Mouse (Mus musculus) CH12.LX (cell line): ENCODE data around the gene 1700022I11Rik. TPM values are rescaled to one million over a fixed set of nuclear protein-coding genes. Genes with fewer than 3 reads are reported as not detected.

Experiments
- DNase-seq: peaks from one replicate; pipeline ENCODE4 v3.0.0-alpha.2; 2013; ENCODE audit errors: extremely low read depth
- H3K27ac ChIP-seq: 2 replicates; pipeline ENCODE4 v1.5.1; 2012; ENCODE audit warnings: low read depth, mild to moderate bottlenecking, control low read depth, moderate library complexity; ENCODE audit not compliant: insufficient read depth
- H3K27me3 ChIP-seq: replicated peaks from 2 replicates; pipeline ENCODE3; 2012; ENCODE audit warnings: inconsistent platforms
- H3K36me3 ChIP-seq, 2 experiments: replicated peaks in 1 of 2; 2 replicates each; pipeline versions ENCODE3 to v1.6.1; 2012; ENCODE audit warnings: inconsistent platforms in 1 of 2, low read length in 1 of 2, mild to moderate bottlenecking in 1 of 2, mixed read lengths in 1 of 2, moderate library complexity in 1 of 2; ENCODE audit not compliant: control insufficient read depth in 1 of 2, insufficient read depth in 1 of 2
- H3K4me1 ChIP-seq, 2 experiments: 2 replicates each; pipeline ENCODE4 v1.6.1; 2012; ENCODE audit warnings: inconsistent platforms in 1 of 2, moderate library complexity in 1 of 2; ENCODE audit not compliant: insufficient read depth in 2 of 2, control insufficient read depth in 1 of 2
- H3K4me2 ChIP-seq: 2 replicates; pipeline ENCODE4 v1.6.1; 2012; ENCODE audit warnings: low read depth, mild to moderate bottlenecking, control low read depth; ENCODE audit not compliant: poor library complexity, insufficient read depth, severe bottlenecking
- H3K4me3 ChIP-seq, 3 experiments: fragments of 150-350 bp in 1 of 3; sonication (generic) in 1 of 3; replicated peaks in 1 of 3; 2 replicates each; pipeline versions ENCODE3 to v1.5.1; 2011 to 2012; ENCODE audit warnings: low read depth in 2 of 3, low read length in 2 of 3, mild to moderate bottlenecking in 2 of 3, moderate library complexity in 2 of 3, control low read depth in 1 of 3, improper control_type of control experiment in 1 of 3, inconsistent platforms in 1 of 3, mixed read lengths in 1 of 3; ENCODE audit not compliant: poor library complexity in 1 of 3
- H3K79me2 ChIP-seq: replicated peaks from 2 replicates; pipeline ENCODE4 v1.6.1; 2012; ENCODE audit warnings: mild to moderate bottlenecking, moderate library complexity; ENCODE audit not compliant: control insufficient read depth, poor library complexity, insufficient read depth, severe bottlenecking; ENCODE audit errors: extremely low read depth
- H3K9ac ChIP-seq: 2 replicates; pipeline ENCODE4 v1.6.1; 2012; ENCODE audit warnings: low read depth, mild to moderate bottlenecking, control low read depth, moderate library complexity; ENCODE audit not compliant: insufficient read depth
- H3K9me3 ChIP-seq: replicated peaks from 2 replicates; pipeline ENCODE3; 2012; ENCODE audit warnings: low read length, inconsistent platforms, mixed read lengths
- BHLHE40 ChIP-seq: IDR thresholded peaks from 2 replicates; pipeline ENCODE4 v1.6.1; 2011; ENCODE audit warnings: mild to moderate bottlenecking, low read depth, low read length, improper control_type of control experiment
- CHD1 ChIP-seq: IDR thresholded peaks from 2 replicates; pipeline ENCODE4 v1.6.1; 2012; ENCODE audit warnings: low read depth, low read length, improper control_type of control experiment, inconsistent platforms
- CTCF ChIP-seq, 2 experiments: IDR thresholded peaks in 1 of 2; conservative IDR thresholded peaks in 1 of 2; 2 replicates each; pipeline ENCODE4 v1.5.1; 2011 to 2012; ENCODE audit warnings: low read depth in 2 of 2, low read length in 2 of 2, improper control_type of control experiment in 1 of 2, inconsistent platforms in 1 of 2, mild to moderate bottlenecking in 1 of 2, moderate library complexity in 1 of 2
- ELF1 ChIP-seq: IDR thresholded peaks from 2 replicates; pipeline ENCODE4 v1.6.1; 2014; ENCODE audit warnings: low read depth, mild to moderate bottlenecking, inconsistent platforms, low read length, improper control_type of control experiment
- HCFC1 ChIP-seq: IDR thresholded peaks from 2 replicates; pipeline ENCODE4 v1.6.1; 2012; ENCODE audit warnings: low read depth, mild to moderate bottlenecking, inconsistent platforms, low read length, improper control_type of control experiment
- IRF4 ChIP-seq: IDR thresholded peaks from 2 replicates; pipeline ENCODE4 v1.6.1; 2014; ENCODE audit warnings: low read depth, mild to moderate bottlenecking, inconsistent platforms, low read length, improper control_type of control experiment
- JUN ChIP-seq: IDR thresholded peaks from 2 replicates; pipeline ENCODE4 v1.6.1; 2011; ENCODE audit warnings: low read depth, mild to moderate bottlenecking, low read length, improper control_type of control experiment, moderate library complexity; ENCODE audit not compliant: insufficient read depth
- KAT2A ChIP-seq: IDR thresholded peaks from 2 replicates; pipeline ENCODE4 v1.6.1; 2012; ENCODE audit warnings: low read length, improper control_type of control experiment, inconsistent platforms; ENCODE audit not compliant: insufficient replicate concordance
- MEF2A ChIP-seq: IDR thresholded peaks from 2 replicates; pipeline ENCODE4 v1.6.1; 2014; ENCODE audit warnings: low read depth, mild to moderate bottlenecking, inconsistent platforms, low read length, improper control_type of control experiment, borderline replicate concordance
- MXI1 ChIP-seq: IDR thresholded peaks from 2 replicates; pipeline ENCODE4 v1.6.1; 2011; ENCODE audit warnings: mild to moderate bottlenecking, low read depth, low read length, improper control_type of control experiment
- NELFE ChIP-seq: IDR thresholded peaks from 2 replicates; pipeline ENCODE4 v1.6.1; 2011; ENCODE audit warnings: low read depth, low read length, improper control_type of control experiment
- NRF1 ChIP-seq: IDR thresholded peaks from 2 replicates; pipeline ENCODE4 v1.6.1; 2014; ENCODE audit warnings: low read depth, mild to moderate bottlenecking, inconsistent platforms, low read length, improper control_type of control experiment, moderate library complexity
- POLR2A ChIP-seq: IDR thresholded peaks from 2 replicates; pipeline ENCODE4 v1.6.1; 2011; ENCODE audit warnings: low read depth, mild to moderate bottlenecking, improper control_type of control experiment, low read length
- RCOR1 ChIP-seq: conservative IDR thresholded peaks from 2 replicates; pipeline ENCODE4 v1.6.1; 2012; ENCODE audit warnings: low read depth, mild to moderate bottlenecking, inconsistent platforms, low read length, improper control_type of control experiment
- SIN3A ChIP-seq: IDR thresholded peaks from 2 replicates; pipeline ENCODE4 v1.6.1; 2012; ENCODE audit warnings: low read length, improper control_type of control experiment, inconsistent platforms
- SMC3 ChIP-seq: IDR thresholded peaks from 2 replicates; pipeline ENCODE4 v1.6.1; 2011; ENCODE audit warnings: low read depth, low read length, improper control_type of control experiment
- TBP ChIP-seq: conservative IDR thresholded peaks from 2 replicates; pipeline ENCODE4 v1.6.1; 2011; ENCODE audit warnings: low read depth, low read length, improper control_type of control experiment
- TCF12 ChIP-seq: IDR thresholded peaks from 2 replicates; pipeline ENCODE4 v1.6.1; 2014; ENCODE audit warnings: low read depth, mild to moderate bottlenecking, inconsistent platforms, low read length, improper control_type of control experiment
- UBTF ChIP-seq: IDR thresholded peaks from 2 replicates; pipeline ENCODE4 v1.6.1; 2012; ENCODE audit warnings: low read depth, mild to moderate bottlenecking, inconsistent platforms, low read length, improper control_type of control experiment, moderate library complexity
- USF1 ChIP-seq: IDR thresholded peaks from 2 replicates; pipeline ENCODE4 v1.6.1; 2014; ENCODE audit warnings: low read depth, mild to moderate bottlenecking, inconsistent platforms, low read length, improper control_type of control experiment
- USF2 ChIP-seq: conservative IDR thresholded peaks from 2 replicates; pipeline ENCODE4 v1.6.1; 2011; ENCODE audit warnings: low read depth, low read length, improper control_type of control experiment
- ZC3H11A ChIP-seq: IDR thresholded peaks from 2 replicates; pipeline ENCODE4 v1.6.1; 2012; ENCODE audit warnings: low read depth, mild to moderate bottlenecking, inconsistent platforms, low read length, improper control_type of control experiment
- ZMIZ1 ChIP-seq: IDR thresholded peaks from 2 replicates; pipeline ENCODE4 v1.6.1; 2012; ENCODE audit warnings: low read depth, mild to moderate bottlenecking, inconsistent platforms, low read length, improper control_type of control experiment
- ZNF384 ChIP-seq: IDR thresholded peaks from 2 replicates; pipeline ENCODE4 v1.6.1; 2012; ENCODE audit warnings: low read depth, low read length, improper control_type of control experiment, inconsistent platforms
- dilution Hi-C: fragments of 300-500 bp; cut with MboI; formaldehyde crosslinking; loops from 2 replicates; pipeline ENCODE4 v1.14.3; 2020; ENCODE audit warnings: low sequenced_read_pairs; ENCODE audit not compliant: extremely low pct_unique_long_range_greater_than_20kb, extremely low pct_ligation_motif_present
- in situ Hi-C: fragments of 300-500 bp; cut with MboI; formaldehyde crosslinking; loops from 3 replicates; pipeline ENCODE4 v1.14.3; 2019; ENCODE audit warnings: low sequenced_read_pairs, low pct_ligation_motif_present, low pct_unique_long_range_greater_than_20kb, mixed read lengths
- polyA plus RNA-seq: library from polyadenylated mRNA; unstranded; fragments of >175 nt; gene quantifications from 2 replicates; pipeline ENCODE4 v1.2.1, GENCODE M21; 2012; ENCODE audit warnings: low read depth; ENCODE audit not compliant: insufficient read length
- total RNA-seq, 2 experiments: library from RNA; depleted of rRNA; stranded (reverse); fragments of 300-350 nt in 1 of 2; fragments of >200 nt in 1 of 2; gene quantifications; 2 replicates each; pipeline ENCODE4 v1.2.3; 2012 to 2014

The 1700022I11Rik gene
- total and polyA plus RNA-seq, 3 experiments = 0.24 to 0.55 TPM; not detected in 1

GRCm38 (mm10) chr4:42988296-42988695, 18.9 kb downstream of the 1700022I11Rik start:
- Histone ChIP-seq H3K36me3 (peaks cover 86 to 96% of the 10 kb centered on the region in 2 experiments), H3K4me1 (no peaks in the 10 kb centered on the region), H3K4me3 (no peak overlapping the region), H3K79me2 (peaks cover 22% of the 10 kb centered on the region), H3K4me2 (no peak overlapping the region), H3K9me3 (no peaks in the 10 kb centered on the region), H3K9ac (no peak overlapping the region), H3K27ac (no peak overlapping the region), H3K27me3 (no peaks in the 10 kb centered on the region)
- no peak for TF ChIP-seq IRF4
- TF ChIP-seq CTCF (conservative IDR thresholded peaks at IDR 0.05 in 1 of 2, IDR thresholded peaks at IDR 0.05 in 1 of 2; ENCODE audit: low read depth in 2 of 2, low read length in 2 of 2) = peak; percentile 15 to 28; a peak in 3 of 4 replicates
- in situ Hi-C loops = no loop called here
- peak; percentile 15 for DNase-seq
- dilution Hi-C loops = no loop called here

GRCm38 (mm10) chr4:42998022-42998421, 28.6 kb downstream of the 1700022I11Rik start:
- TF ChIP-seq ZC3H11A = no peak
- no peak for TF ChIP-seq BHLHE40
- no peak for TF ChIP-seq ZNF384
- TF ChIP-seq HCFC1 = no peak
- TF ChIP-seq USF2 = no peak
- no peak for TF ChIP-seq POLR2A
- no peak for TF ChIP-seq SIN3A
- no peak for TF ChIP-seq USF1
- no peaks in the 10 kb centered on the region for H3K27me3 ChIP-seq
- dilution Hi-C loops = no loop called here
- peak overlapping the region; percentile 100 for H3K4me2 ChIP-seq
- H3K4me3 ChIP-seq = peak overlapping the region in 2 of 3 experiments; percentile 36 to 88
- H3K27ac ChIP-seq = no peak overlapping the region
- peaks cover 0 to 19% of the 10 kb centered on the region in 2 experiments; a peak in 2 of 4 replicates for H3K4me1 ChIP-seq
- H3K79me2 ChIP-seq = peaks cover 56% of the 10 kb centered on the region
- H3K9ac ChIP-seq = peak overlapping the region; percentile 96
- DNase-seq = no peak
- no peaks in the 10 kb centered on the region for H3K9me3 ChIP-seq
- peaks cover 23 to 55% of the 10 kb centered on the region in 2 experiments for H3K36me3 ChIP-seq
- in situ Hi-C loops = no loop called here

GRCm38 (mm10) chr4:42999451-43000140, 30.2 kb downstream of the 1700022I11Rik start:
- Histone ChIP-seq H3K4me1 (peaks cover 0 to 19% of the 10 kb centered on the region in 2 experiments; a peak in 2 of 4 replicates), H3K9me3 (no peaks in the 10 kb centered on the region), H3K27me3 (no peaks in the 10 kb centered on the region), H3K9ac (peak overlapping the region; percentile 96), H3K79me2 (peaks cover 51% of the 10 kb centered on the region), H3K27ac (peak overlapping the region; percentile 94), H3K36me3 (peaks cover 18 to 54% of the 10 kb centered on the region in 2 experiments), H3K4me3 (peak overlapping the region; percentile 80 to 98 (median 88)), H3K4me2 (no peak overlapping the region)
- dilution Hi-C loops = no loop called here
- in situ Hi-C loops = loop anchor here (25.0 kb wide), 1 partner anchor 563 kb away; the partner anchor contains the start of genes Creb3 and Tln1
- DNase-seq = peak; percentile 64
- TF ChIP-seq ZC3H11A (no peak), ELF1 (peak; percentile 59; the same call in 1 of the 2 replicates), NRF1 (no peak), MXI1 (peak; percentile 98), RCOR1 (no peak), CHD1 (0 out of 2 replicates have a peak, but pooled peaks have one; percentile 58), NELFE (peak; percentile 32; the same call in 1 of the 2 replicates), HCFC1 (peak; percentile 59), TCF12 (peak; percentile 18; the same call in 1 of the 2 replicates), MEF2A (no peak), SMC3 (no peak), ZMIZ1 (0 out of 2 replicates have a peak, but pooled peaks have one; percentile 11), KAT2A (0 out of 2 replicates have a peak, but pooled peaks have one; percentile 18), UBTF (peak; percentile 88), CTCF (conservative IDR thresholded peaks at IDR 0.05 in 1 of 2, IDR thresholded peaks at IDR 0.05 in 1 of 2; ENCODE audit: low read depth in 2 of 2, low read length in 2 of 2) (peak in 1 of 2 experiments; percentile 51; a peak in 2 of 4 replicates), JUN (no peak), TBP (no peak)
